Mouse (Mus musculus) skeletal muscle tissue, adult 2 months (tissue): ENCODE data around the gene Btn2a2.

Experiments
- DNase-seq: peaks from one replicate; pipeline ENCODE4 v3.0.0-alpha.2; 2012; ENCODE audit warnings: low read depth, low spot score

The Btn2a2 gene

DNA sequence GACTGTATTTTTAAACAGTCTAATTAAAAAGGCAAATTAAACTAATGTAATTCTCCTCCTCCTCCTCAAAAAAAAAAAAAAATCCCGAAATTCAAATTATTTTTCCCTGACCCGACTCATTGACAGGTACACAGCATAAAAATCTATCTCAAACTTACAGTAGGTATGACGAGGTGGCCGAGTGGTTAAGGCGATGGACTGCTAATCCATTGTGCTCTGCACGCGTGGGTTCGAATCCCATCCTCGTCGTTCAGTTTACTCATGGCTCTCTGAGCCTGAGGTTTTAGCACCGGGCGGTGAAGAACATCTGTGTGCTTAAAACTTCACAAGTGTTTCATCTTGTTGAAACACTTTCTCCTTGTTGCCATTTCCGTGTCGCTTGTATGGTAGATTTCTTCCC, 33.0 kb upstream of the Btn2a2 start:
- peak; percentile 67 for DNase-seq

DNA sequence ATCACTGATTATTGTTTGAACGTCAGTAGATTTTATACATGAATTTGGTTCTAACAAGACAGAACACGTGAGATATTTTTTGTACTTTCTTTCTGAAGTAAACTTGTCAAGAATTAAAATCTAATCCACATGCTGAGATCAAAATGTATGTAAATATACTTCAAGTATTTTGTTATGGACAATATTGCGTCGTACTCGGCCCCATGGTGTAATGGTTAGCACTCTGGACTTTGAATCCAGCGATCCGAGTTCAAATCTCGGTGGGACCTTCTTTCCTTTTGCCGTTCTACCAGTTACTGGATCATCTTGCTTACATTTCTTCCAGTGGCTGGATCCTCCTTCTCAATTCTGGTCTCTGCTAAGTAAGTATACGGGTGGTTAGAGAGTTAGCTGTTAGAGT, 30.8 kb upstream of the Btn2a2 start:
- peak; percentile 69 for DNase-seq

DNA sequence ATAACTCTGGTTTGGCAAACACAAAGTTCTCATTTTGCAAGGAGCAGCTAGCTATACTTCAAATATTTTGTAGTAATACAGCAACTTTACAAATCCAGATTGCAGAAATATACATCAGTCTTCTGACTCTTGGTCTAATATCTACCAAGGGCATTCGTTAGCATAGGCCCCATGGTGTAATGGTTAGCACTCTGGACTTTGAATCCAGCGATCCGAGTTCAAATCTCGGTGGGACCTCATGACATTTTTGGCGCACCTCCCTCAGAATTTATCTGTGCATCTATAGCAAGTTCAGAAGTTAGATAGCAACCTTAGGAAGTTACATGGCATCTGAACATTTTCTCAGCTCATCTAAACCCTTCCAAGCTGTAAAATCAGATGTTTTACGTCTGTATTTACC, 30.2 kb upstream of the Btn2a2 start:
- peak; percentile 74 for DNase-seq

DNA sequence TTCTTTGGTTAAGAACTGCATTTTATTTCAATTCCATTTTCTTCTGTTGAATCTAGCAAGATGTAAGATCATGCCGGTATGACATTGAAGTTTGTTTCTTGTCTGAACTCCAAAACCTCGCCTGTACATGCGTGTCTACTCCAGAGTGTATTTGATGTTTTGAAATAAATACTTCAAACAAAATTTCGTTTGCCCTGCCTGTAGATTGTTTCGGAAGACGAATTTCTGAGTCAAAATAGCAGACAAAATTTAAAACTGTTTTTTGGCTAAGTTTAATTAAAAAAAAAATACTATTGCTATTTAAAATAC, 29.6 kb upstream of the Btn2a2 start:
- DNase-seq = no peak

DNA sequence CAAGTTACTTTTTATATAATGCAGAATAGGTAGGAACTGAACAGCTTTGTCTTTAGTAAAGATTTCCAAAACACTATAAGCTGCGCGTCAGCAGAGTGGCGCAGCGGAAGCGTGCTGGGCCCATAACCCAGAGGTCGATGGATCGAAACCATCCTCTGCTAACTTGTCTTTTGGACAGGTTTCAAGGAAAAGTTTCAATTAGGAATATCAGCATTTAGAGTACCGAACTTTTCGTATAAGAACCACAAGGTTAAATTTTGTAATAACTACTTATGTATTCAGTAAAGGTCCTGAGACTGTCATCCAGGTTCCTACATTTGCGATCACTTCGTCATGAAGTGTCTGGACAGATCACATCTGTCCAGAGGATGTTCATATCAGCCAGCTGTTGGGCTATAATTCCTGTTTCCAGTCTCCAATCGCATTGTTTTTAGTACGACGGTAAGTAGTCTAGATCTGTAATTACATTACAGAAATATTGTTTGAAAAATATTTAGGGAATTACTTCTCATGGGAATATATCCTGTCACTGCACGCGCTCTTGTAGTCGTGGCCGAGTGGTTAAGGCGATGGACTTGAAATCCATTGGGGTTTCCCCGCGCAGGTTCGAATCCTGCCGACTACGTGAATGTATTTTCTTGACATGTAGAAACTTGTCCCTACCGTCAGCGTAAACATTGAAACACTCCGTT, 29.1 kb upstream of the Btn2a2 start:
- DNase-seq = peak; percentile 87

DNA sequence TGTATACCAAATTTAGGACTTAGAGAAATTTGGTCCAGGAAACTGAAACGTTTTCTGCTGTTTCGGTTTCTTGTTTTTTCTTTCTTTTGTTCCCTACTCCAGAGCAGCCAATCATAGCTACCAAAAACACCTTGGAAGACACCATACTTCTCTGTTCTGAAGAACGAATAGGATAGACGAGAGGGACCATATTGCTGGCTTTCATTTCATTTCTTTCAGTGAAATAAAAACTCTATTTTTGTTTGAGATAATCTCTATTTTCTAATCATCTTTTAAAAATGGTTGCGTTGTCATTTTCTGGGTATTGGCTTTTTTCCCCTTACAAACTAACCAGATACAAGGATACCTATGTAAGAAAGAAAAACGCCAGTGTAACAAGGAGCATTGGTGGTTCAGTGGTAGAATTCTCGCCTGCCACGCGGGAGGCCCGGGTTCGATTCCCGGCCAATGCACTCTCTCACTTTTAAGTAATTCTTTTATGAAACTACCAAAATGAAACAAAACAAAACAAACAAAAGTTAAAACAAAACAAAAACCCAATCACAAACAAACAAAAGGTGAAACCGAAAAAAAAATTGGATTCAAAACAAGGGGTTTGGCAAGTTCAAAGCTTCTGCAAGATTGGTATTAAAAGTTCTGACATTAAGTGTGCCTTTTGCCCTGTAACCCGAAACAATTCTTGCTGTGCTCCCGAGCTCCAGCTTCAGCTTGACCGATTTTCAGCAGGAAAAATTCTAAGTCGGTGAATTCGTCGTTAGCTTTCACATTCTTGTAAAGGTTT, 28.4 kb upstream of the Btn2a2 start:
- DNase-seq = peak; percentile 81

DNA sequence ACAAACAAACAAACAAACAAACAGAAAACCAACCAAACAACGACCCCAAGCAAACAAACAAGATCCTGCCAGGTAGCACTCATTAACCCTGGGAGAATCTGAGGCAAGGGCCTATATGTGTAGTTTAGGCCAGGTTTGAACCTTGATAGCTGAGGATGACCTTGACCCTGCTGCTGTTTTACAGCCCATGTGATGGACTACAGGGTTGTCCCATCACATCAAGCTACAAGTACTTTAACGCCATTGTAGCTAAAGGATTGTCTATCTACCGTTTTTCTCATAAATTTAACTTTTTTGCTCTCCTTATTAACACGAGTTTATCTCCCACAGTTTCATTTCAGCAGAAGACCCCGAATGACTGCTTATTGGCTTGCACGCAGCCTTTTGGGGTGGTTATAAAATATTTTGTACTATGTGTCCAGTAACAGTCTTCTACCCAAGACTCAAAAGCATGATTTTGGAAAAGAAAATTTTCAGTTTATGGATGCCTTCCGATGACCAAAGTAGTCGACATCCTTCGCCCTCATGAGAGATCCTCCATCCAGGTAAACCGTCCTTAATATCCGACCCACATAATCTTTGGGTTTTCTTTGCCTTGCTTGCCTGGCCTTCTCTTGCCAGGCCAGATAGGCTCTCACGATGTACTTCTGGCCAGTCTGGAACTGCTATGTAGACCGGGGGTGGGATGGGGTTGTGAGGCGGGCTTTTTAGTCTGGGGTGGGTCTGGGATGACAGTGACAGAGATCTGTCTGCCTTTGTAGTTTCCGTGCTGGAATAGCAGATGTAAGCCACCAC, 27.4 kb upstream of the Btn2a2 start:
- no peak for DNase-seq

DNA sequence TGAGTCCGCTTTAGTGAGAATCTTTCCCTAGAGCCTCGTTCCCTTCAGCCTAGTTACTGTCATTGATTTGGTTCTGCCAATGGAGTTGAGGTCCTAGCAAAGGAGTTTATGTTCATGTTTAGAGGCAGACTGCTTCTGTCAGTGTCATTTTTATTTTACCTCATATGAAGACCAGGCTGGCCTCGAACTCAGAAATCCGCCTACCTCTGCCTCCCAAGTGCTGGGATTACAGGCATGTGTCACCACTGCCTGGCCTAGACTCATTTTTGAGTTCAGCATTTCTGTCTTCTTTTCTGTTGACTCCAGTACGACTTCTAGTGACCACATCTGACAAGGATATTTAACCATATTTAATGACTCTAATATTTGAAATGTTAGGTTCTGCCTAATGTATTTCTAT, 26.6 kb upstream of the Btn2a2 start:
- DNase-seq = no peak

DNA sequence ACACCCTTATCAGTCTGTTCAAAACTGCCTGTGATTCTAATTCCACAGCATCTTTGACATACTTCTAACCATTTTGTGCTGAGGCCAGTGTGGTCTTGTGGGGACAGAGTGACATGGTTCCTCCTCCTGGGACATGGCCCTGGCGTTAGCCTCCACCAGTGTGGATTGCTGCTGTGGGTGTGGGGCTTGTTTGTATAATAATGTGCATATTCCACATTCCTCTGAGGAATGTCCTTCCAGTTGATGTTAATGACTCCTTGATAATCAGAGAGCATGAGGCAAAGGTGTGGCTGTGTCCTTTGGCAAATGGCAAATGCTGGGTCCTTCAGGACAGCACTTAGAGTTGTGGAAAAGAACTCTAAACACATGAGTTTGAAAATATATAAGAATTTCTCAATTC, 24.9 kb upstream of the Btn2a2 start:
- DNase-seq = no peak

DNA sequence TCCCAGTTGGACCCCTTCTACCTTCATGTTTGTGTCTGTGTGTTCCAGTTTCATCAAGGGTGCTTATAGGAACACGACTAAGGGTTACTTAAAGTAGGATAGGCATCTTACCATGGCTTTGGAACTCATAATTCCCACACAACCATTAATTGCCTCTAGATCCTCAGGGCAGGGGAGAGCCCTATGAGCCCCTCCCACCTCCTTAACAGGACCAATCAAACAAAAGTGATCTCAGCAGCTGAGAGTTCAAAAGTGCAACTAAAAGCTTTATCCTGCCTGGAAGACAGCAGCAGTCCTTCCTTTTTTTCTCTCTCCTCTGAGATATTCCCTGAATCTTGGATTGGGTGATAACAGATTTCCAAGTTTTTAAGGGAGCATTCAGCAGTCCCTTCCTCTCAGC, 21.5 kb upstream of the Btn2a2 start:
- DNase-seq = no peak

DNA sequence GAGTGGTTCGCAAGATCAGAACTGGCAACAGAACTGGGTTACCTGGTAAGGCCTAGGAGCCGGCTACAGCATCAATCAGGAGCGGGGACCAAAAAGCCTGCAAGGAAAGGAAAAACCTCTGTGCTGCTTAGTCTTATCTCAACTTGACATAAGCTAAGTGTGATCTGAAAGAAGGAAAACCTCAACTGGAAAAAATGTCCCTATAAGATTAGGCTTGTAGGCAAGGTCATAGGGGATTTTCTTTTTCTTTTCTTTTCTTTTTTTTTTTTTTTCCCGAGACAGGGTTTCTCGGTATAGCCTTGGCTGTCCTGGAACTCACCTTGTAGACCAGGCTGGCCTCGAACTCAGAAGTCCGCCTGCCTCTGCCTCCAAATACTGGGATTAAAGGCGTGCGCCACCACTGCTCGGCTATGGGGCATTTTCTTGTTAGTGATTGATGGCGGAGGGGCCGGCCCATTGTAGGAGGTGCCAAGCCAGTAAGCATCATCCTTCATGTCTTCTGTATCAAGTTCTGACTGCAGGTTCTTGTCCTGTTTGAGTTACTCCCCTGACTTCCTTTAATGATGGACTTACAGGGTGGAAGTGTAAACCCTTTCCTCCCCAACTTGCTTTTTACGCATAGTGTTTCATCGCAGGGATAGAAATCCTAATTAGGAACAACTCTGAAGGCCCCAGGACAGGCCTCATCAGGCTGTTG, 18.3 kb upstream of the Btn2a2 start:
- no peak for DNase-seq

DNA sequence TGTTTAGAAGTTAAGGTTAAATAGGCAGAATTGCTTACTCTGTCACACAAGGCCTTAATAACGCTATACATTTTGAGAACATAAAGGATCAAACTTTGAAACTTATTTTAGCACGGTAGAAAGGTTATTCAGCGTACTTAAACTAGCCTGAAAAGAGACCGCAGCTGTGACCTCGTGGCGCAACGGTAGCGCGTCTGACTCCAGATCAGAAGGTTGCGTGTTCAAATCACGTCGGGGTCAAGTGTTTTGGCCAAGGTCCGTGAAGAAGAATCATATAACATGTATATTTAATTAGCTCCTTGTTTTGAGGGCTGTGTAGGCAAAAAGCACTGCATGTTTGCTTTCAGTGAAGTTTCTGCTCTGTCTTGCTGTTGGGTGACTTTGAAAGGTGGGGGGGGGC, 17.7 kb upstream of the Btn2a2 start:
- DNase-seq = no peak

DNA sequence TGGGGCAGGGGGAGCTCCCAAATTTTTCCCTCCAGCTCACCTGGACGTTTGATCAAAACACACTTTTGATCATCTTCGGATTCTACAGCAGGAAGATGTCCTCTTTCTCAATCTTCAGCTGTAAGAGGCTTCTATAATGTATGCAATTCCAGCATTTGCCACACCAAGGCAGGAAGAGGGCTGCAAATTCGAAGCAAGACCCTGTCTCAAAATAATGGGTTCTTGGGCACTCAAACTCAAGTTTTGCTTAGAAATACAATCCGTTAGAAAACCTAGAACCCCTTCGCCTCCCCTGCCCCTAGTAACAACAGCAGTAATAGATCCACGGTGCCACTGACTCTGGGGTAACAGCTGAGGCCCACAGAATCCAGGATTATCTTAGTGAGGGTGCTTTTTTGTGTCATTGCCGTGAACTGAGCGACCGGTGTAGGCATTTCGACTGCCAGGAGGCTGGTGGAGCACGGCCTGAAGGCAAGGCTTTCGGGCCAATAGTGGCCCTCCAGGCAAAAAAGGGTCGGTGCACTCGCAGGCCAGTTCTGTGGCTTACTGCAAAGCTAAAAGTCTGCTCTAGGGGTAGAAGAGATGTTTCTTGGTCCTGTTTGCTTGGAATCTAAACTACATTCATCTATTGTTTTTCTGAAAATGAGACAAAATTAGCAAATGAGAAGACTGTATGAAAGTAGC, 17.1 kb upstream of the Btn2a2 start:
- DNase-seq = no peak

DNA sequence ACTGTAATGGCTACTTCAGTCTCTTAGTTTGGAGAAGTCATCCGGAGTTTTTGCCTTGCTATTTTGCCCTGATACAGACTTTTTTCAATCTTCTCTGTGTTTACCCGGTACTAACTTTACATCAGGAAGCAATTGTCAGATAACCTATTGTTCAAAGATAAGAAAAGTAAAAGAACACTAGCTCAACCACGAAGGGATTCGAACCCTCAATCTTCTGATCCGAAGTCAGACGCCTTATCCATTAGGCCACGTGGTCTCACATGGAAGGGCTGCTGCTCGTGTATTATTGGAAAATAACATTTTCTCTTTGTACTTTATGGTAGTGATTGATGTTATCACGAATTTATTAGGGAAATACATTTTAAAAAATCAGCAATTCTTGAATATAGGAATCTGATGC, 15.1 kb upstream of the Btn2a2 start:
- peak; percentile 10 for DNase-seq

DNA sequence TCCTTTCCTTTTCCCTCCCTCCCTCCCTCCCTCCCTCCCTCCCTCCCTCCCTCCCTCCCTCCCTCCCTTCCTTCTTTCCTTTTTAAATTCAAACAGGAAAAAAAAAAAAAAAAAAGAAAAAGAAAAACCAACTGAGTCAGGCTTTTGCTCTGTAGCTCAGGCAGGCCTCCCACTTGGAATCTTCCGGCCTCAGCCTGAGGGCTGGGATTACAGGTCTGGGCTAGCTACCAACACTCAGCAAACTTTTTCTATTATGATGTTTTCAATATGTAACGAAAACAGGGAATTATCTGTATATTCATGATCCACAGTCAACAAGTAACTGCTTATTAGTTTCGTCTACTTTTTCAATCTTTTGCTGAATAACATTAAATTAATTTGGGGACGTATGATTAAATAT, 14.3 kb upstream of the Btn2a2 start:
- DNase-seq = no peak

DNA sequence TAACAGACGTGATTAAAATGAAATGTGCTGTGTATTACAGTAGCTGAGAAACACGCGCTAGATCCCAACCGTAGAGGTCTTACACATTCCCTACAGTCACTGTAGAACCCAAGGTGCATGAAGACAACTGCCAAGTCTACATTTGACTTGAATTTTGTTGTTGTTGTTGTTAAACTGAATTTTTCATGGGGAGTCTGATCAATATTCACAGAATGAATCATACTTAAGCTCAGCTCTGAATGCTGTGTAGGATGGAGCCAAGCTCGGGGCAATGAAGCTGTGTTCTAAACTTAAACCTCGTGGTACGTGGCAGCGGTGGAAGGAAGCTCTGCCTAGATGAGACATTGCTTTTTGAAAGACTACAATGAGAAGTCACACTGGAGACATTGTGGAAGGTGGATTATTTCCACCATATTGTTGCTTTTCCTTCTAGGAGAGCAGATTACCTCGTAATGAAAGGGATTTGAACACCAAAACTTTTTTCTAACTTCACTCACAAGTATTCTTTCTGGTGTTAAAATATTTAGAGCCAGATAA, 13.4 kb upstream of the Btn2a2 start:
- DNase-seq = no peak

DNA sequence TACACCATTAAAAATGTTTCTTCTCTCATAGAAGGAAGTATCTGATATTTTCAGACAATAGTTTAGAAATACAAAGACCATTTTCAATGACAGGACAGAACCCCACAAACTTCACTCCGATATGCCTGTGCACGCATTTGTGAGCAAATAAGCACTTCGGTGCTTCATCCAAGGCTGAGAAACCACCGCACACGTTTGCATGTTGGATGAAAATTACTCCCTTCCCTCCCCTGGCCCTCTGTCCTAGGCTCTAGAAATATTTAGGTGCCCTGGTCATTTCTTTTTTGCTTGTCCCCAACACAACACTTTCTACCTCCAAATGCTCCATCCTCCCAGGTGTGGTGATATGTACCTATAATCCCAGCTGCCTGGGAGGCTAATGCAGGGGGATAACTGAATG, 12.9 kb upstream of the Btn2a2 start:
- no peak for DNase-seq

DNA sequence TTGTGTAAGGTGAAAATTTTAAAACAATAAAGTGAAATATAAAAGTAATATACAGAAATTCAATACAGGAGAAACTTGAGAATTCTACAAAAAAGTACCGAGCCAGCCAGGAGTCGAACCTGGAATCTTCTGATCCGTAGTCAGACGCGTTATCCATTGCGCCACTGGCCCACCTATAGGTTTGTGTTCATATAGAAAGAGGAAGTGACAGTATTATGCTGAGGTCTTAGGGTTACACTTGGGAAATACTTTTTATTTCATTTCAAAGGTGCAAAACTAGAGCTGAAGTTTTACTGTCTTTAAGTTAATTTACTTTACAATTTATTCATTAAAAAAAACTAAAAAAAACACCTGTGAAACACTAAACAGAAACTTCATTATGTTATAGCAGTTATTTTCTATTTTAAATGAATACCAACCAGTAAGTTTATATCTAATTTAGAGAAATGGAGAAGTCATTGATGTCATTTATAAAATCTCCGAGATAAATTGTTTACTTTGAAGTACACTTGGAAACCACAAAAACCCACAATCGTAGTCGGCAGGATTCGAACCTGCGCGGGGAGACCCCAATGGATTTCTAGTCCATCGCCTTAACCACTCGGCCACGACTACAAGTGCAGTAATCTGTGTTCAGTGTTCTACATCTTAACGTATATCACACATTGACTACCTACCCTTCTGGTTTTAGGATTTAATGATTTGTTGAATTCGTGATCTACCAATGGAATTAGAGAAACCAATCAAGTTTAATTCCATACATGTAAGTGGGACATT, 12.0 kb upstream of the Btn2a2 start:
- peak; percentile 8 for DNase-seq

DNA sequence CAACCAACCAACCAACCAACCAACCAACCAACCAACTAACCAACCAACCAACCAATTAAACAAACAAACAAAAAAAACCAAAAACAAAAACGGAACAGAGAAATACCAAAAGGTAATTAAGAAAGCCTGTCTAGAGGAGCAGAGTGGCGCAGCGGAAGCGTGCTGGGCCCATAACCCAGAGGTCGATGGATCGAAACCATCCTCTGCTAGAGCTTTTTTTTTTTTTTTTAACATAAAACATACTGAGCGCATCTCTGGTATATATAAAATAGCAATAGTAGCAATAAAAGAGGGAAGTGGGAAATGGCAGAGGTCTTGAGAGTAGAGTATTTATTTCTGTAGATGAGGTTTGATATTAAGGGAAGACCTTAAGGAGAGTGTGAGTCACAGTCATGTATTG, 11.3 kb upstream of the Btn2a2 start:
- DNase-seq = no peak

DNA sequence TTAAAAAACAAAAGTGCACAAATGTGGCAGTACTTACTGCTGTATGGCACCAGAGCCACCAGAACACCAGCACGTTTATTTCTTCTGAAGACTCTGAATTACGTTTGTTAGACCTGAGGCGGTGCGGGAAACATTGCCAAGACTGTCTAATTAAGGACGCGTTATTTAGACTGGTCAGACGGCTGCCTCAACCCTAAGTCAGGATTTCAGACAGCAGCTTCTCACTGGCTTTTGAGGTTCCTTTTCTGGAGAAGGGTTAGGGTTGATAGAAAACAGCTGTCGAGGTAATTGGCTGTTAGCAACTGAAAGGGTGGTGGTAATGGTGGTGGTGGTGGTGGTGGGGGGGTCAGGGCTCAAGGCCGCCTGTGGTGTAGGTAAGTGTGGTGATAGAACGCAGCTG, 10.0 kb upstream of the Btn2a2 start:
- DNase-seq = no peak
